Mouse (Mus musculus) liver, embryonic 14.5 days (tissue): ENCODE measurements around the gene Fignl1. TPM values are rescaled to one million over a fixed set of nuclear protein-coding genes. Genes with fewer than 3 reads are reported as not detected.

Experiments
- ATAC-seq: fragments of 200-750 bp; cut with Nextera tagmentation; 2 replicates; pipeline ENCODE4 v1.8.0; 2017; ENCODE audit warnings: moderate number of reproducible peaks, mild to moderate bottlenecking, moderate library complexity; ENCODE audit not compliant: insufficient read depth
- DNase-seq, 3 experiments: peaks; one replicate each; pipeline ENCODE4 v3.0.0-alpha.2; 2012 to 2013; ENCODE audit warnings: low read depth in 3 of 3, low spot score in 3 of 3
- H3K27ac ChIP-seq: fragments of 300-500 bp; sonication (generic); 2 replicates; pipeline ENCODE4 v1.5.1; 2014; ENCODE audit warnings: moderate library complexity, mild to moderate bottlenecking, control low read depth, inconsistent platforms
- H3K27me3 ChIP-seq: fragments of 300-500 bp; sonication (generic); 2 replicates; pipeline ENCODE4 v1.6.1; 2014; ENCODE audit warnings: mild to moderate bottlenecking, low read length, moderate library complexity; ENCODE audit not compliant: control insufficient read depth, insufficient read depth
- H3K36me3 ChIP-seq: fragments of 300-500 bp; sonication (generic); replicated peaks from 2 replicates; pipeline ENCODE4 v1.6.1; 2014; ENCODE audit warnings: low read depth; ENCODE audit not compliant: control insufficient read depth, insufficient read depth
- H3K4me1 ChIP-seq, 2 experiments: fragments of 200-500 bp in 1 of 2; fragments of 300-500 bp in 1 of 2; sonication (generic) in 1 of 2; replicated peaks; 2 replicates each; pipeline ENCODE4 v1.6.1; 2012 to 2014; ENCODE audit warnings: antibody characterized with exemption in 1 of 2, inconsistent platforms in 1 of 2, low read length in 1 of 2; ENCODE audit not compliant: control insufficient read depth in 2 of 2, insufficient read depth in 2 of 2
- H3K4me2 ChIP-seq: fragments of 300-500 bp; sonication (generic); 2 replicates; pipeline ENCODE4 v1.6.1; 2014; ENCODE audit warnings: low read depth, mild to moderate bottlenecking, control low read depth, moderate library complexity
- H3K4me3 ChIP-seq, 2 experiments: fragments of 200-500 bp in 1 of 2; fragments of 300-500 bp in 1 of 2; sonication (generic) in 1 of 2; 2 replicates each; pipeline ENCODE4 v1.5.1; 2012 to 2014; ENCODE audit warnings: low read depth in 2 of 2, low read length in 2 of 2, mild to moderate bottlenecking in 2 of 2, control low read depth in 1 of 2, inconsistent platforms in 1 of 2, moderate library complexity in 1 of 2; ENCODE audit not compliant: insufficient read depth in 1 of 2
- H3K9ac ChIP-seq: fragments of 300-500 bp; sonication (generic); replicated peaks from 2 replicates; pipeline ENCODE4 v1.6.1; 2014; ENCODE audit warnings: mild to moderate bottlenecking, control low read depth, moderate library complexity
- H3K9me3 ChIP-seq: fragments of 300-500 bp; sonication (generic); 2 replicates; pipeline ENCODE4 v1.6.1; 2016; ENCODE audit warnings: low read length, mixed read lengths; ENCODE audit not compliant: control insufficient read depth
- CTCF ChIP-seq: IDR thresholded peaks from 2 replicates; pipeline ENCODE4 v1.5.1; 2016; ENCODE audit warnings: antibody characterized with exemption, low read depth, control low read depth
- EP300 ChIP-seq: IDR thresholded peaks from 2 replicates; pipeline ENCODE4 v1.6.1; 2016; ENCODE audit warnings: antibody characterized with exemption, low read depth
- WGBS: fragments of 180-500 bp; shearing (Covaris S2); extraction: QIAGEN DNeasy Blood & Tissue Kit; methylation state at CpG from one replicate; pipeline ENCODE4 v1.1.7; 2014; ENCODE audit not compliant: insufficient replicate concordance; 5-methylcytosine and 5-hydroxymethylcytosine counted together
- polyA plus RNA-seq, 2 experiments: library from polyadenylated mRNA; depleted of rRNA in 1 of 2; stranded (reverse) in 1 of 2; unstranded in 1 of 2; fragments of >200 nt; fragmentation: Nextera tagmentation in 1 of 2; extraction: Ambion mirVana in 1 of 2; gene quantifications; 2 replicates each; pipeline versions ENCODE4 v1.2.1 to v1.2.3; 2012 to 2014

Fignl1 gene
- polyA plus RNA-seq, 2 experiments, result 32.2 to 102 TPM

DNA sequence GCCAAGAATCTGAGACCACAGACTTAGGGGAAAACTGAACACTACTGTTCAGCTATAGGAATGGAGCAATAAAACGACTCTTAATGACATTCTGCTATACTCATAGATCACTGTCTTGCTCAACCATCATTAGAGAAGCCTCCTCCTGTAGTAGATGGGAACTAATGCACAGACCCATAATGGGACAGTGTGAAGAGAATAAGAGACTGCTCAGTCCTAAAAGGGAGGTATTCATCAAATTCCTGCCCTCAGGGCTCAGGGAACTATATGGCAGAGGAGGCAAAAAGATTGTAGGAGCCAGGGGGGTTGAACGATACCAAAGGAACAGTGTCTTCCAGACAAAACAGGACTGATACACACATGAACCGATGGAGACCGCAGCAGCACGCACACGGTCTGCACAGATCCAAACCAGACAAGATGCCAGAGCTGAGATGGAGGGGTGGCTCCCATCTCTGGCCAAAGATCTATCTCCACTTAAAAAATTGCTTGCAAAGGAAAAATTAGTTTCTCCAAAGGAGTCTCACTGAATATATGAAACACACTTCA is 43.3 kb upstream of the Fignl1 start:
- peaks cover 8 to 11% of the 10 kb centered on the region in 2 experiments for H3K4me1 ChIP-seq
- TF ChIP-seq CTCF, result no peak
- TF ChIP-seq EP300, result no peak
- no peak overlapping the region for H3K4me3 ChIP-seq
- H3K36me3 ChIP-seq, result no peaks in the 10 kb centered on the region
- no peak for ATAC-seq
- no peak overlapping the region for H3K9ac ChIP-seq
- no peaks in the 10 kb centered on the region for H3K27me3 ChIP-seq
- no peak for DNase-seq
- H3K27ac ChIP-seq, result no peak overlapping the region
- no peaks in the 10 kb centered on the region for H3K9me3 ChIP-seq
- WGBS, result 81% methylated on average over 6 of the region's 6 CpGs
- H3K4me2 ChIP-seq, result no peak overlapping the region

GRCm38 (mm10) chr11:11850476-11851267 is 41.9 kb upstream of the Fignl1 start:
- no peak overlapping the region for H3K27ac ChIP-seq
- H3K4me2 ChIP-seq, result no peak overlapping the region
- no peaks in the 10 kb centered on the region for H3K36me3 ChIP-seq
- TF ChIP-seq CTCF, result no peak
- TF ChIP-seq EP300, result no peak
- ATAC-seq, result no peak
- DNase-seq, result no peak
- WGBS, result 43% methylated on average over 6 of the region's 6 CpGs
- peaks cover 8 to 11% of the 10 kb centered on the region in 2 experiments for H3K4me1 ChIP-seq
- no peaks in the 10 kb centered on the region; the same call in 1 of the 2 replicates for H3K27me3 ChIP-seq
- H3K9me3 ChIP-seq, result no peaks in the 10 kb centered on the region
- no peak overlapping the region for H3K9ac ChIP-seq
- no peak overlapping the region for H3K4me3 ChIP-seq

DNA sequence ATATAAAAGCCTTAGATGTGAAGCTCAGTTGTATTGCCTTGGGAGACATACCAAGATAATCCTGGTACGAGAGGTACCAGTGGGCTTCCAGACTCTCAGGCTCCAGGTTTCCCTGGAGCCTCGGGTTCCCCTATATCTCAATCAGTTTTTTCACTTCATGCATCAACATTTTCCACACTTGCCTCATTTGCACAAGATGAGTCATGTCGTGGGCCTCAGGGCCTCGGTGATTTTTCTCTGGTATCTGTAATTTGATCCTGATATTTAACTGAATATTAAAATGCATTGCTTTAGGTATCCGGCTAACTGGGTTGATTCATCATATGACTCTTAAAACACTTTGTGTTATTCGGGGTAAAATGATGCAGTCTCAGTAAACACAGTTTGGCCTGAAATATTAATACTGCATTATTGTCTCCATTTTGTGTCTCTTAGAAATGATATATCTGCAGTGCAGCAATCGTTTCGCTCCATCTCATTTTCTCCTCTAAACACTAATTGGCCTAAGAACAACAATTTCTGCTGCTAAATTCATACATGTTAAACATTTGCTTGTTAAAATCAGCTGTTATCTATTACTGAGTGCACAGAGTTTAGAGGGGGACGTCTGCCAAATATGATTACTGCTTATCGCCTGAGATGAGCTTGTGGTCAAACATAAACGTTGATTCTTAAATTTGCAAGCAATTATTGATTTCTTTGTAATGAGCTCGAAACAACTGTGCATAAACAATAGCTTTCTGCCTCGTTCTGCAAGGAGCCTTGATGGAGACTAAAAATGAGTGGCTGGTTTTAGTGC is 41.0 kb upstream of the Fignl1 start:
- WGBS, result 48% methylated on average over 13 of the region's 13 CpGs

GRCm38 (mm10) chr11:11848467-11848866 is 39.7 kb upstream of the Fignl1 start:
- no peak overlapping the region for H3K4me2 ChIP-seq
- ATAC-seq (no peak), DNase-seq (no peak)
- no peaks in the 10 kb centered on the region for H3K36me3 ChIP-seq
- no peaks in the 10 kb centered on the region; the same call in 1 of the 2 replicates for H3K27me3 ChIP-seq
- H3K9ac ChIP-seq, result no peak overlapping the region
- peaks cover 13 to 19% of the 10 kb centered on the region in 2 experiments for H3K4me1 ChIP-seq
- no peaks in the 10 kb centered on the region for H3K9me3 ChIP-seq
- H3K4me3 ChIP-seq, result no peak overlapping the region
- H3K27ac ChIP-seq, result no peak overlapping the region
- 74% methylated on average over 4 of the region's 4 CpGs for WGBS
- TF ChIP-seq EP300 (no peak), CTCF (no peak)

More for the DNA sequence above, 41.0 kb upstream of the Fignl1 start:
- TF ChIP-seq CTCF (no peak), EP300 (no peak; the same call in 1 of the 2 replicates)
- no peaks in the 10 kb centered on the region; the same call in 1 of the 2 replicates for H3K27me3 ChIP-seq
- ATAC-seq (no peak), DNase-seq (no peak)
- H3K9me3 ChIP-seq, result no peaks in the 10 kb centered on the region
- H3K4me3 ChIP-seq, result no peak overlapping the region
- no peaks in the 10 kb centered on the region for H3K36me3 ChIP-seq
- no peak overlapping the region for H3K27ac ChIP-seq
- H3K9ac ChIP-seq, result no peak overlapping the region
- H3K4me1 ChIP-seq, result peaks cover 8 to 11% of the 10 kb centered on the region in 2 experiments
- H3K4me2 ChIP-seq, result no peak overlapping the region

DNA sequence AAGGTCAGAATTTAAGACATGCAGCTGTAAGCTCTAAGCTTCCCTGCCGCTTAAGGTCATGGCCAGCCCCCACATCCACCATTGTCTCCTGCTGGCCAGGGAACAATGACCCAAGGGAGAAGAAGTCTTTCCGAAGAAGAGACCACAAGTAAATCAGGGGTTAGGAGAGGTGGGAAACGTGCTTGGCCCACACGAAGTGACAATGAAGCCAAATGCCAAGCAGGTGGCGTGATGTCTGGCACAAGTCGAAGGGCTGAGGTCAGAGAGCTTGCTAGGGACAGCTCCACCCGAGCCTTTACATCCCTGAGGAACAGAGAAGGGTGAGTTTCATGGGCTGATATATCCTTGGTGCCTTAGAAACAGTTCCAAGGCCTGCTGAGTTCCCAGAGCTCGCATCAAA is 36.3 kb upstream of the Fignl1 start:
- Histone ChIP-seq H3K36me3 (no peaks in the 10 kb centered on the region), H3K27me3 (no peaks in the 10 kb centered on the region; the same call in 1 of the 2 replicates), H3K27ac (no peak overlapping the region), H3K9ac (no peak overlapping the region), H3K4me1 (peaks cover 43% of the 10 kb centered on the region in 2 experiments), H3K4me2 (no peak overlapping the region), H3K4me3 (no peak overlapping the region), H3K9me3 (no peaks in the 10 kb centered on the region)
- DNase-seq, result no peak
- no peak for TF ChIP-seq EP300
- TF ChIP-seq CTCF, result no peak
- no peak for ATAC-seq
- WGBS, result 58% methylated on average over 8 of the region's 8 CpGs
